Mouse (Mus musculus) liver, adult 10 weeks (tissue): Measurements from ENCODE around the gene Ntng1. TPM values are rescaled to one million over a fixed set of nuclear protein-coding genes. Genes with fewer than 3 reads are reported as not detected.

Experiments used
- polyA plus RNA-seq: library from polyadenylated mRNA; stranded (reverse); fragments of 350-450 nt; fragmentation: Illumina TruSeq; extraction: RNeasy Lipid Tissue Mini Kit (QIAGEN cat#74804); gene quantifications from one replicate; pipeline ENCODE4 v1.2.3, GENCODE M21; 2014; ENCODE audit warnings: low read depth, low replicate concordance

The Ntng1 gene
- not detected for polyA plus RNA-seq

DNA sequence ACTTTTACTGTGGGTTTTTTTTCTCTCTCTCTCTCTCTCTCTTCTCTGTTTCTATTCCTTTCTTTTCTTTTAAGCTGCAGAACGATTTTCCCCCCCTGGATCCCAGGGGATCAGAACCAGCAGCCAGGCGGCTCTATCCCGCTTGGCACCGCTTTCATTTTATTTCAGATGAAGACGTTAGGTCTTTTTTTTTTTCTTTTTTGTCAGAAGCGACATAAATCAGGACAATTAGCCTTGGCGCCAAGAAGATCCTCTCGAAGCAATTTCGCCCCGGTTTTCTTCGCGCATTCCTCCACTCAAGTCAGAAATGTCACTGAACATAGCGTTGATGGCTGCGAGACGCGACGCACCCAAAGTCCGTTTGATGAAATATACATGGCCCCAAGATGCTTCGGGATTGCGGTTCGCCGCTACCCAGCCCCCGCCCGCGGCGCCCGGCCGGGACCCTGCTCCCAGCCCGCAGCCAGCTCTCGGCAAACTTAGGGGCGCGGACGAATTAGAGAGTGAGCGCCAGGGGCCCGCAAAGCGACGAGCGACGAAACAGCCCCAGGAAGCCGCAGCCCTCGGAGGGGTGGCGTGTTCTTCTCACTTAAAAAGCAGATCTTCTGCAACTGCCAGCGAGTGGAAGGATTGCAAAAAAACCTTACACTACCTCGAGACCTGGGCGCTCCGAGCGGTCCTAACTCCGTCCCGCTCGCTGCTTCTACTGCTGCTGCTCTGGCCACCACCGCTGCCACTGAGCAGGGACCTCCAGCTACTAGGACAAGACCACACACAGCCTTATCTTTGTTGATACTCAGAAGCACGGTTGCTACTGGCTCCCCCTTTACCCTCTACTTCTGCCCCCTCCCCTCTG is at the start of gene Ntng1:
Gene Ntng1, minus strand, starts transcription at position 806 of the 856 bp plus-strand sequence.

Other genes with a start within 250 kb of the Ntng1 start
- gene Prmt6, start 107.0 kb upstream of the Ntng1 start, polyA plus RNA-seq, result 6.9 TPM